Mouse (Mus musculus) lung, adult 2 months (tissue): ENCODE measurements around the gene Vta1. TPM values are rescaled to one million over a fixed set of nuclear protein-coding genes. Genes with fewer than 3 reads are reported as not detected.

Experiments used
- DNase-seq: peaks from one replicate; pipeline ENCODE4 v3.0.0; 2022
- H3K4me1 ChIP-seq: fragments of 200-500 bp; 2 replicates; pipeline ENCODE4 v1.6.1; 2011; ENCODE audit warnings: low read length; ENCODE audit not compliant: control insufficient read depth, insufficient read depth
- H3K4me3 ChIP-seq: fragments of 200-500 bp; replicated peaks from 2 replicates; pipeline ENCODE3; 2011; ENCODE audit warnings: low read depth, mild to moderate bottlenecking, control low read depth, low read length; ENCODE audit errors: extremely low read depth
- CTCF ChIP-seq: fragments of 200-500 bp; IDR thresholded peaks from 2 replicates; pipeline ENCODE4 v1.5.1; 2011; ENCODE audit warnings: mild to moderate bottlenecking, low read length, control low read depth; ENCODE audit not compliant: insufficient read depth
- POLR2A ChIP-seq: fragments of 200-500 bp; IDR thresholded peaks from 2 replicates; pipeline ENCODE4 v1.6.1; 2011; ENCODE audit warnings: low read depth, mild to moderate bottlenecking, control low read depth, low read length, borderline replicate concordance; ENCODE audit errors: extremely low read depth
- WGBS: fragments of 180-500 bp; shearing (Covaris S2); methylation state at CpG from one replicate; pipeline ENCODE4 v1.1.7; 2018; 5-methylcytosine and 5-hydroxymethylcytosine counted together
- polyA plus RNA-seq: library from polyadenylated mRNA; depleted of rRNA; stranded (reverse); fragments of >200 nt; gene quantifications from 2 replicates; pipeline ENCODE4 v1.2.3, GENCODE M21; 2012; rRNA removed

Vta1 gene
- polyA plus RNA-seq, 1 experiment = 59.5 TPM

- TF ChIP-seq POLR2A = no peak
- no peak for TF ChIP-seq CTCF
- 77% methylated on average over 2 of the region's 2 CpGs for WGBS
Observed at GRCm38 (mm10) chr10:14666147-14666546, 39.2 kb downstream of the Vta1 start.

DNA sequence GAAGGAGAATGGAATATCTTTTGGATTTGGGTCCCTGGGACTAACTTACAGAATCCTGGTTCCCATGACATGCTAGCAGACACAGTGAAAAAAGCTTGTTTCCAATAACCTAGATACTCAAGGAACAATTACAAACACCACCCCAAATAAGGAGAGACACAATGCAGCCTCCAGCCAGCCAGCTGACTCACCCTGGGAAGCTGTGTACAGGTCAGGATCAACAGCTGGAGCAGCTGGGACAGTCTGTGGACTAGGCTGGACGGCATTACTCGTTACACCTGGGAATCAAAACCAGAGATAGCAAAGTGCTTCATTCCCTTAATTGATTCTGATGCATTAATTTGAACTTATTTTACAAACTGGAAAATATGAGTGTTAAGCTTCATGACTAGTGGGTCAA is 44.5 kb downstream of the Vta1 start:
- WGBS = 76% methylated on average over 2 of the region's 2 CpGs

More at GRCm38 (mm10) chr10:14666147-14666546, 39.2 kb downstream of the Vta1 start:
- Histone ChIP-seq H3K4me3 (no peak overlapping the region), H3K4me1 (no peaks in the 10 kb centered on the region)
- DNase-seq = no peak

GRCm38 (mm10) chr10:14639635-14640034 is 65.7 kb downstream of the Vta1 start:
- no peak for TF ChIP-seq POLR2A
- TF ChIP-seq CTCF = no peak
- DNase-seq = no peak
- 51% methylated on average over 1 of the region's 1 CpGs for WGBS

More for the DNA sequence above, 44.5 kb downstream of the Vta1 start:
- no peak for DNase-seq
- Histone ChIP-seq H3K4me1 (no peaks in the 10 kb centered on the region), H3K4me3 (no peak overlapping the region)
- TF ChIP-seq POLR2A (no peak), CTCF (no peak)

GRCm38 (mm10) chr10:14639043-14639442 is 66.3 kb downstream of the Vta1 start:
- H3K4me1 ChIP-seq = no peaks in the 10 kb centered on the region
- no peak overlapping the region for H3K4me3 ChIP-seq
- no peak for TF ChIP-seq POLR2A
- TF ChIP-seq CTCF = no peak
- DNase-seq = no peak
- WGBS = 74% methylated on average over 4 of the region's 4 CpGs

More at GRCm38 (mm10) chr10:14639635-14640034, 65.7 kb downstream of the Vta1 start:
- no peaks in the 10 kb centered on the region for H3K4me1 ChIP-seq
- no peak overlapping the region for H3K4me3 ChIP-seq

- DNase-seq = no peak
- 91% methylated on average over 1 of the region's 1 CpGs for WGBS
- no peak overlapping the region for H3K4me3 ChIP-seq
Observed at GRCm38 (mm10) chr10:14625706-14626105, 79.7 kb downstream of the Vta1 start.

DNA sequence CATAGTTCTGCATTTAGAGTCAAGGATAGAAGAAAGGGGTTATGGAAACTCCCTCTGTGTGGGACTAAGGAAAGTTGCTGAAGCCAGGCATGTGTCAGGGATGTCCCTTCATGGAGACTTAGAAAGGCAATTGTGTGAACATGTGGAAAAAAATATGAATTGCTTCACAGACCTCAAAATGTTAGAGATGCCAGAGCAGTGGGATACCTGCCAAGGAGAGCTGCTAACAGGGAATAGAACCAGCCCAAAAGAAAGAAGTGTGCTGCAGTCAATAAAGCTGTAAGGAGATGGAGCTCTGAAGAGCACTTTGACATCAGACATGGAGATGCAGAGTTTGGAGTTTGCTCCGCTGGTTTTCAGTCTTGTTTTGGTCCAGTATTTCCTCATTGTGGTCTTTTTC is 86.2 kb downstream of the Vta1 start:
- TF ChIP-seq POLR2A = no peak
- no peak for DNase-seq
- H3K4me1 ChIP-seq = no peaks in the 10 kb centered on the region
- no peak overlapping the region for H3K4me3 ChIP-seq
- 82% methylated on average over 1 of the region's 1 CpGs for WGBS

More at GRCm38 (mm10) chr10:14625706-14626105, 79.7 kb downstream of the Vta1 start:
- no peak for TF ChIP-seq CTCF
- no peak for TF ChIP-seq POLR2A
- H3K4me1 ChIP-seq = no peaks in the 10 kb centered on the region

GRCm38 (mm10) chr10:14618301-14618700 is 87.1 kb downstream of the Vta1 start:
- DNase-seq = no peak
- 81% methylated on average over 1 of the region's 1 CpGs for whole genome bisulfite sequencing
- no peak overlapping the region for H3K4me3 ChIP-seq
- no peaks in the 10 kb centered on the region for H3K4me1 ChIP-seq
- no peak for TF ChIP-seq CTCF

DNA sequence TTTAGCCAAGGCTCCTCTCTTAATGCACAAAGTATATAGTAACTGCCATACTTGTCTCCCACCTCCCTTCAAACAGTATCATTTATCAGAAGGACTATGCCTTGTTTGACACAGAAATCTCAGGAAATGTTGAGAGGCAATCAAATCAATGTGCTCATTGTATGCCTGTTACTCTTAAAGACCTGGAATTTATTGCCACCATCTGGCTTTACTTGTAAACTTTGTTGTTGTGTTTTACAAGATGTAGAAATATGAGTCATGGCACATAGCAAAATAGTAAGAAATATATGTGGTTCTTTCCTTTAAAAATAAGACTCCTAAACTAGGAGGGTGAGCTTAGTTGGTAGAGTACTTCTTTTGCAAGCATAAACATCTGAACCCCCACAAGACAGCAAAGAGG is 89.9 kb downstream of the Vta1 start:
- TF ChIP-seq POLR2A = no peak
- no peak for TF ChIP-seq CTCF
- Histone ChIP-seq H3K4me1 (no peaks in the 10 kb centered on the region), H3K4me3 (no peak overlapping the region)
- no peak for DNase-seq

GRCm38 (mm10) chr10:14607597-14607996 is 97.8 kb downstream of the Vta1 start:
- DNase-seq = no peak
- no peaks in the 10 kb centered on the region; the same call in 1 of the 2 replicates for H3K4me1 ChIP-seq
- no peak overlapping the region for H3K4me3 ChIP-seq
- TF ChIP-seq POLR2A = no peak
- no peak for TF ChIP-seq CTCF
- WGBS = 66% methylated on average over 5 of the region's 5 CpGs

Other genes starting within 250 kb of the Vta1 start
- gene Adgrg6, start 159.9 kb downstream of the Vta1 start, polyA plus RNA-seq = 22.0 and 25.7 TPM in 2 replicates
- 0.27 TPM in 1 of 2 replicates, not detected in the other for gene Nmbr, start within 50 bp of the Vta1 start, polyA plus RNA-seq
- gene Gje1, start 12.7 kb upstream of the Vta1 start, polyA plus RNA-seq = not detected in 2 replicates